Mouse (Mus musculus) kidney, embryonic 16.5 days (tissue): ENCODE measurements at regions not wholly inside any gene's neighbourhood (a gene's known extent, or its start where the extent isn't known, plus 50 kb on each side); places are given as distances from the start of the nearest gene placed in this dataset.

ENCODE experiments used
- ATAC-seq: fragments of 200-750 bp; cut with Nextera tagmentation; 2 replicates; pipeline ENCODE4 v1.8.0; 2017; ENCODE audit warnings: moderate TSS enrichment; ENCODE audit not compliant: low FRiP score, low TSS enrichment
- H3K27ac ChIP-seq: fragments of 300-500 bp; sonication (generic); 2 replicates; pipeline ENCODE4 v1.5.1; 2014; ENCODE audit warnings: low read length
- H3K27me3 ChIP-seq: fragments of 300-500 bp; sonication (generic); 2 replicates; pipeline ENCODE4 v1.6.1; 2014; ENCODE audit warnings: low read length, control low read depth, mixed read lengths; ENCODE audit not compliant: insufficient read depth
- H3K36me3 ChIP-seq: fragments of 300-500 bp; sonication (generic); 2 replicates; pipeline ENCODE4 v1.6.1; 2014; ENCODE audit warnings: low read length, control low read depth, mixed read lengths; ENCODE audit not compliant: insufficient read depth
- H3K4me1 ChIP-seq: fragments of 300-500 bp; sonication (generic); 2 replicates; pipeline ENCODE4 v1.6.1; 2014; ENCODE audit warnings: low read length, control low read depth, mixed read lengths; ENCODE audit not compliant: insufficient read depth
- H3K4me2 ChIP-seq: fragments of 300-500 bp; sonication (generic); replicated peaks from 2 replicates; pipeline ENCODE4 v1.6.1; 2014; ENCODE audit warnings: low read depth, low read length
- H3K4me3 ChIP-seq: fragments of 300-500 bp; sonication (generic); 2 replicates; pipeline ENCODE4 v1.5.1; 2014; ENCODE audit warnings: mild to moderate bottlenecking, low read length
- H3K9ac ChIP-seq: fragments of 300-500 bp; sonication (generic); replicated peaks from 2 replicates; pipeline ENCODE4 v1.6.1; 2014; ENCODE audit warnings: low read length
- H3K9me3 ChIP-seq: fragments of 300-500 bp; sonication (generic); 2 replicates; pipeline ENCODE4 v1.6.1; 2016; ENCODE audit warnings: low read length, control low read depth
- WGBS: fragments of 180-500 bp; shearing (Covaris S2); extraction: QIAGEN DNeasy Blood & Tissue Kit; methylation state at CpG from one replicate; pipeline ENCODE4 v1.1.7; 2014; 5-methylcytosine and 5-hydroxymethylcytosine counted together

DNA sequence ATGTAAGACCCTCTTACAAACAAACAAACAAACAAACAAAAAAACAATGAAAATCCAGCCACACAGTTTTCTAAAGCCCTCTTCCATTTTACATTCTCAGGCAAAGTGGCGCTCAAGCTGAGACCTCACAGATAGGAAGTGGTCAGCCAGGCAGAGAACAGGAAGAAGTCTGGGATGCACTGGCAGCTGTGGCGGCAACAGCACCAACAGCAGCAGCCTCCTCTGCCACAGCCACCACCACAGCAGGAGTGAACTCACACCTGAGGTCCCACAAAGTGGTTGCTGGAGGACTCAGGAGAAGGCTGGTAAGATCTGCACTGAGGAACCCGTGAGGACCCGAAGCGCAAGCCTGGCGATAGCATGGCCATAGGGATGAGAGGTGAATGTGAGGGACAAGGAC, 156.3 kb downstream of the Grm4 start:
- H3K36me3 ChIP-seq, result no peaks in the 10 kb centered on the region
- 91% methylated on average over 6 of the region's 6 CpGs for WGBS

DNA sequence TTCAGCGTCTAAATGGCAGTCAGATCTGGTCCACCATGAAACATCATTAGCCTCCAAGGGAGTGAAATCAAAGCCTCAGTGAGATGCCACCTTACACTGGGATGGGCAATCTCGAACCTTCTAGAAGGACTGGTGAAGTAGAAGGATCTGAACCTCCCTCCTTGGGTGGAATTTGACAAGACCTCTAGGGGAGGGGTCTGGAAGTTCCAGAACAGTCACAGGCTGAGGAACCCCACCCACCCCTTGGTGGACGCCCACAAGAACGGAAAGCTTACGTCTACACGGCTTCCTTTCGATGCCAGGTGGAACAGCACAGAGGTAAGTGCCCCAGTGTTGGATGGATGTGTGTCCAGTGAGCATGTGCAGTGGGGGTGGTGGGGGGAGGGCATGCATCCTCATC, 156.9 kb downstream of the Grm4 start:
- H3K4me2 ChIP-seq, result no peak overlapping the region
- no peak overlapping the region for H3K27ac ChIP-seq
- peaks cover under 1% of the 10 kb centered on the region; the same call in 1 of the 2 replicates for H3K4me1 ChIP-seq
- no peak for ATAC-seq
- no peaks in the 10 kb centered on the region for H3K27me3 ChIP-seq
- H3K9me3 ChIP-seq, result no peaks in the 10 kb centered on the region
- no peak overlapping the region for H3K9ac ChIP-seq
- no peaks in the 10 kb centered on the region for H3K36me3 ChIP-seq
- WGBS, result 90% methylated on average over 7 of the region's 7 CpGs
- no peak overlapping the region for H3K4me3 ChIP-seq

More for the DNA sequence above, 156.3 kb downstream of the Grm4 start:
- Histone ChIP-seq H3K27ac (no peak overlapping the region), H3K9ac (no peak overlapping the region), H3K4me2 (no peak overlapping the region), H3K9me3 (no peaks in the 10 kb centered on the region), H3K27me3 (no peaks in the 10 kb centered on the region), H3K4me3 (no peak overlapping the region), H3K4me1 (no peaks in the 10 kb centered on the region)
- no peak for ATAC-seq

DNA sequence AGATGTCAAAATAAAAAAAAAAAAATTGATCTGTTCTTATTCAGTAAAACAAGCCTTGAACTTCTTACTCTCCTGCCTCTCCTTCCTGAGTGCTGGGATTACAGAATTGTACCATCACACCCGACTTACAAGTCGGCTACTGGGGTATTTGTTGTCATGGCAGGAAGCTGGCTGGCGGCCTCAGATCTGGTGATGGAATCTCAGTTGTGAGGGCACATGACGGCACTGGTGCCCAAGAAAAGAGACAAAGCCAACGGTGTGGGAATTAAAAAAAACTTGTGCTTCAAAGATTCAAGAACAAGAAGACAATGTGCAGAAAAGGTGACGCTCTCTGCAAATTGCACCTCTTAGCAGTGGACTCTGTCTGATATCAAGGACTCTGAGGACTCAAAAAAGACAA, 157.3 kb downstream of the Grm4 start:
- Histone ChIP-seq H3K4me3 (no peak overlapping the region), H3K4me1 (peaks cover 3% of the 10 kb centered on the region; the same call in 1 of the 2 replicates), H3K9me3 (no peaks in the 10 kb centered on the region), H3K9ac (no peak overlapping the region), H3K27ac (no peak overlapping the region), H3K36me3 (no peaks in the 10 kb centered on the region), H3K4me2 (no peak overlapping the region), H3K27me3 (no peaks in the 10 kb centered on the region)
- no peak for ATAC-seq
- 73% methylated on average over 6 of the region's 6 CpGs for WGBS

DNA sequence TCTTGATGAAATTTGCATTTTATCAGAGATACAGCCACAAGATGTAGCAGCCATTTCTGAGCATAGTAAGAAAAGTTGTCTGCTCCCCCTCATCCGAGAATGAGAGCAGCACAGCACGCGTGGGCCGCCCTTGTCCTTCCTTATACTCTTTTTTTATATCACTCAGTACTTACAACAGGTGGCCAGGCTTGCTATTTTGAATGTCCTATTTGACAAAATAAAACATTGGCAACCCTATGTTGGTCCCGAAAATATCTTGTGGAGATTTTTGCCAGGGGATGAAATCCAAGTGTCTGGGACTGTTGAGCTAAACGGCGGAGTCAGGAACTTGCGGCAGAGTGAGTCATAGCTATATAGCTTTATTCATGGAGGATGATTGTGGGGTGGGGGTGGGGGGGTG, 158.0 kb upstream of the Lemd2 start:
- H3K27me3 ChIP-seq, result no peaks in the 10 kb centered on the region
- H3K36me3 ChIP-seq, result no peaks in the 10 kb centered on the region
- H3K27ac ChIP-seq, result no peak overlapping the region
- H3K4me3 ChIP-seq, result no peak overlapping the region
- ATAC-seq, result no peak
- H3K4me2 ChIP-seq, result no peak overlapping the region
- H3K4me1 ChIP-seq, result peaks cover 3% of the 10 kb centered on the region; the same call in 1 of the 2 replicates
- H3K9ac ChIP-seq, result no peak overlapping the region
- no peaks in the 10 kb centered on the region for H3K9me3 ChIP-seq
- WGBS, result 83% methylated on average over 8 of the region's 8 CpGs

DNA sequence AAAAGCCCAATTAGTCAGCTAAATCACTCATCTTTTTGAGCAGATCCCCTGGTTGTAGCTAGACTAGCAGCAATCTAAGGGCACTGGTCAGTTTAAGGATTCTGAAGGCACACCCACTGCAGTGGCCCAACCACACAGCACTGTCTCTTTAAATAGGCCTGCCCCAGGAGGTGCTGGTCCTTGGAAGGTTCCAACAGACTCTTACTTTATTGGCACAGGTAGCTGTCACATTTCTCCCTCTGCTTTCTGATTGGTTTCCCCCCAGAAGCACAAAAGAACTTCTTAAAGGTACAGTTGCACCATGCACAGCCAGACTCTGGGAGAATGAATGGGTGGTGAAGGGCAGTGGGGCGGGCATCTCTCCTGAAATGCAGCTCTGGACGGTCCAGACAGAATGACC, 157.1 kb upstream of the Lemd2 start:
- H3K9me3 ChIP-seq, result no peaks in the 10 kb centered on the region
- no peak overlapping the region for H3K4me3 ChIP-seq
- no peak overlapping the region for H3K4me2 ChIP-seq
- no peak overlapping the region for H3K27ac ChIP-seq
- WGBS, result 90% methylated on average over 2 of the region's 2 CpGs
- H3K36me3 ChIP-seq, result no peaks in the 10 kb centered on the region
- ATAC-seq, result no peak
- no peaks in the 10 kb centered on the region for H3K27me3 ChIP-seq
- H3K9ac ChIP-seq, result no peak overlapping the region
- H3K4me1 ChIP-seq, result peaks cover 3% of the 10 kb centered on the region; the same call in 1 of the 2 replicates

DNA sequence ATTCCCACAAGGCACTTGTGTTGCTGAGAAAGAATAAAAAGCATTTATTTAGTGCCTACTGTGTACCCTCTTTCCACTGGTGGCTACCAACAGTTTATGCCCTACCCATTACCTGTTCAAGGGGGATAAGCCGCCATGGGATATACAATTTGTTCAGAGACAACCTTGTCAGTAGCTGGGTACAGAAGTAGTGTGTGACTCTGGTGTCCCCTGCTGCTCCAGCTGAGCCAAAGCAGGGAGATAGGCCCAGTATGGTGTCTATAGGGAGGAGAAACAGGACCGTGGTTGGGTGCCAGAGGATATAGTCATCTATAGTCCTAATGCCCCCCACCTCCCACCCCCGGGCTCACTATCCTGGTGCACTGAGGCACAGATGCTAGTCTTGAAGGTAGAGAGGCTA, 152.6 kb upstream of the Lemd2 start:
- Histone ChIP-seq H3K4me3 (no peak overlapping the region), H3K9ac (no peak overlapping the region)

DNA sequence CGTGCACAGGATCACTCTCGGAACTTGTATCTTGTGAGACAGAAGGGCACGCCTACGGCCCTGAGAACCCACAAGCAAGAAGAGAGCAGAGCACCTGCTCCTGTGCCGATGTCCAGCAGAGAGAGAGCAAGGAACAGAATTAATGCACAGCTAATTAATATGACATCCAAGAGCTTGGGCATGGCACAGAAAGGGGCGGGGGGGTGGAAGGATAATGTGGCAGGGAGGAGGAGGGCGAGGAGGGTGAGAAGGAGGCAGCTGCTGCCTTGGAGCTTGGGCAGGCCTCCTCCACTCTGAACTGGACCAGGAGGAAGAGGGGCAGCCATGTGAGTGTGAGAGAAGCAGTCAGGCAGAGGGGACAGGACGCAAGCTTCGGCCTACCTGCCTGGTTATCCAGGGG, 151.4 kb upstream of the Lemd2 start:
- H3K27ac ChIP-seq, result no peak overlapping the region
- ATAC-seq, result no peak
- H3K4me2 ChIP-seq, result no peak overlapping the region
- H3K4me1 ChIP-seq, result peaks cover 3% of the 10 kb centered on the region; the same call in 1 of the 2 replicates
- peaks cover 4% of the 10 kb centered on the region; the same call in 1 of the 2 replicates for H3K9me3 ChIP-seq
- no peaks in the 10 kb centered on the region for H3K27me3 ChIP-seq
- no peak overlapping the region for H3K4me3 ChIP-seq
- WGBS, result 85% methylated on average over 9 of the region's 9 CpGs
- H3K9ac ChIP-seq, result no peak overlapping the region
- H3K36me3 ChIP-seq, result no peaks in the 10 kb centered on the region

More for the DNA sequence above, 152.6 kb upstream of the Lemd2 start:
- Histone ChIP-seq H3K27ac (no peak overlapping the region), H3K27me3 (no peaks in the 10 kb centered on the region), H3K9me3 (peaks cover 4% of the 10 kb centered on the region; the same call in 1 of the 2 replicates), H3K4me2 (no peak overlapping the region), H3K36me3 (no peaks in the 10 kb centered on the region), H3K4me1 (peaks cover 3% of the 10 kb centered on the region; the same call in 1 of the 2 replicates)
- ATAC-seq, result no peak
- WGBS, result 85% methylated on average over 3 of the region's 3 CpGs

DNA sequence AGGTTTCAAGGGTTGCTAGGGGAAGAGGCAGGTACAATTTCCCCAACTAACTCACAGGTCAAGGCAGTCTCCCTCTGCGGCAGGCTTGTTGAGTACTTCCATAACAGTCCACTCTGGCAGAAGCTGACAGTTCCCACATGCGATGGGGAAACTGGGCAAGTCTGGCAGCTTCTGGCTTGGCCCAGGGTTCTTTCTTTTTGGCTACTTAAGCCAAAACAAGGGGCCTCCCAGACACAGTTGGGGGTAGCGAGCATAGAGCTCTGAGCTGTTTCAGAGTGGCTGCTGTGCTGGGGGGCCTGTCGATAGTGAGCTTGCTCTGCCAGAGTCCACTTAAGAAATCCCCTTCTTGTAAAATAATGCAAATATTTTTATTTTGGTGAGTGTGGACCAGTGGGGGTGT, 150.8 kb upstream of the Lemd2 start:
- H3K9me3 ChIP-seq, result peaks cover 4% of the 10 kb centered on the region; the same call in 1 of the 2 replicates
- no peak for ATAC-seq
- WGBS, result 98% methylated on average over 4 of the region's 4 CpGs

DNA sequence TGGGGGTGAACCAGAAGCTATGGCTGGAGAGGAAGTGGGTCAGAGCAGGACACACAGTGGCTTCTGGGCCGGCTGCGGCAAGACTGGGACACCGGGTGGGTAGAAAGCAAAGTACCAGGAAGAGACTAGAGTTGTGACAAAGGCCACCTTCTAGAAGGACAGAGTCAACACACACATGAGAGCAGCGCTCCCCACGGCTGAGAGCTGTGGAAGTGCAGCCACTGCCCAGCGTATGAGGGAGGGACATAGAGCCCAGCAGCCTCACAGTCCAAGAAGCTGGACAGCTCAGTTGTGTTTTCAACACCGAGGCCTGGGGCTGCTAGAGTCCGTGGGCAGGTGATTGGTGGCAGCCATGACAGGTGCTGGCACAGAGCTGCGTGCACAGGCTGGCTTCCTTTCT, 145.6 kb upstream of the Lemd2 start:
- Histone ChIP-seq H3K4me2 (no peak overlapping the region), H3K36me3 (no peaks in the 10 kb centered on the region), H3K27me3 (no peaks in the 10 kb centered on the region), H3K27ac (no peak overlapping the region), H3K4me3 (no peak overlapping the region), H3K4me1 (peaks cover 4% of the 10 kb centered on the region; the same call in 1 of the 2 replicates), H3K9ac (no peak overlapping the region), H3K9me3 (peaks cover under 1% of the 10 kb centered on the region; the same call in 1 of the 2 replicates)
- 0 out of 2 replicates have a peak, but pooled peaks have one; percentile 9 for ATAC-seq
- WGBS, result 84% methylated on average over 9 of the region's 9 CpGs

More for the DNA sequence above, 150.8 kb upstream of the Lemd2 start:
- H3K9ac ChIP-seq, result no peak overlapping the region
- no peak overlapping the region for H3K27ac ChIP-seq
- H3K4me1 ChIP-seq, result peaks cover 3% of the 10 kb centered on the region; the same call in 1 of the 2 replicates
- H3K27me3 ChIP-seq, result no peaks in the 10 kb centered on the region
- no peak overlapping the region for H3K4me3 ChIP-seq
- no peak overlapping the region for H3K4me2 ChIP-seq
- H3K36me3 ChIP-seq, result no peaks in the 10 kb centered on the region

DNA sequence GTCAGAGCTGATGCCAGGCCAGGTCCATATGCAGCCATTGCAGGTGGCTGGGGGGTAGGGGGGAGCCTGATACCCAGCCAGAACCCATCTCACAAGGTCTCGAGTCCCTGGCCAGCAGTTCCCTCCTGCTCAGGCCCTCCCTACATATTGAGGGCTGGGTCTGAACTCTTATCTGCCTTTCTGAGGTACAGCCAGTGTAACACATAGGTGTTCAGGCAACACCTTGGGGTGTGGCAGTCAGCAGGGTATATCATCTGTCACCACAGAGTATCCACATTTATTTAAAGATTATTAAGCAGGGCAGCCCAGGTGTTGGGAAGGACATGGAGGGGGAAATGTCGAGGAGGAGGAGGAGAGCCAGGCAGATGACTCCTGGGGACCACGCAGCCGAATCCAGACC, 145.2 kb upstream of the Lemd2 start:
- H3K27ac ChIP-seq, result no peak overlapping the region
- H3K9ac ChIP-seq, result no peak overlapping the region
- H3K36me3 ChIP-seq, result no peaks in the 10 kb centered on the region
- no peak overlapping the region for H3K4me2 ChIP-seq
- H3K4me1 ChIP-seq, result peaks cover 4% of the 10 kb centered on the region; the same call in 1 of the 2 replicates
- H3K9me3 ChIP-seq, result no peaks in the 10 kb centered on the region
- no peak overlapping the region for H3K4me3 ChIP-seq
- H3K27me3 ChIP-seq, result no peaks in the 10 kb centered on the region
- 79% methylated on average over 4 of the region's 4 CpGs for WGBS
- no peak for ATAC-seq
